Mouse (Mus musculus) forebrain, embryonic 15.5 days (tissue): ENCODE data around the gene Nfic. TPM values are rescaled to one million over a fixed set of nuclear protein-coding genes. Genes with fewer than 3 reads are reported as not detected.
"Not testable (repeated sequence)": the region's sequence is repeated elsewhere in the genome, so short reads cannot be mapped to it uniquely, and the experiment has no call there.

Experiments used
- ATAC-seq: fragments of 200-750 bp; cut with Nextera tagmentation; replicated peaks from 2 replicates; pipeline ENCODE4 v1.8.0; 2017; ENCODE audit warnings: mild to moderate bottlenecking, moderate TSS enrichment, moderate library complexity
- H3K27ac ChIP-seq: fragments of 300-500 bp; sonication (generic); replicated peaks from 2 replicates; pipeline ENCODE4 v1.5.1; 2015; ENCODE audit warnings: mild to moderate bottlenecking, inconsistent platforms
- H3K27me3 ChIP-seq: fragments of 300-500 bp; sonication (generic); 2 replicates; pipeline ENCODE4 v1.6.1; 2015; ENCODE audit warnings: inconsistent platforms
- H3K36me3 ChIP-seq: fragments of 300-500 bp; sonication (generic); 2 replicates; pipeline ENCODE4 v1.6.1; 2015; ENCODE audit warnings: mild to moderate bottlenecking, inconsistent platforms
- H3K4me1 ChIP-seq: fragments of 300-500 bp; sonication (generic); 2 replicates; pipeline ENCODE4 v1.6.1; 2015; ENCODE audit warnings: inconsistent platforms
- H3K4me2 ChIP-seq: fragments of 300-500 bp; sonication (generic); replicated peaks from 2 replicates; pipeline ENCODE4 v1.6.1; 2015; ENCODE audit warnings: mild to moderate bottlenecking, inconsistent platforms
- H3K4me3 ChIP-seq: fragments of 300-500 bp; sonication (generic); 2 replicates; pipeline ENCODE4 v1.5.1; 2015; ENCODE audit warnings: mild to moderate bottlenecking, inconsistent platforms
- H3K9ac ChIP-seq: fragments of 300-500 bp; sonication (generic); replicated peaks from 2 replicates; pipeline ENCODE4 v1.6.1; 2015; ENCODE audit warnings: mild to moderate bottlenecking, inconsistent platforms
- H3K9me3 ChIP-seq: fragments of 300-500 bp; sonication (generic); 2 replicates; pipeline ENCODE4 v1.6.1; 2016; ENCODE audit warnings: inconsistent platforms
- WGBS: fragments of 180-500 bp; shearing (Covaris S2); methylation state at CpG from one replicate; pipeline ENCODE4 v1.1.7; 2015; ENCODE audit warnings: mixed read lengths; 5-methylcytosine and 5-hydroxymethylcytosine counted together
- polyA plus RNA-seq: library from polyadenylated mRNA; unstranded; fragments of >200 nt; fragmentation: Nextera tagmentation; extraction: Ambion mirVana; gene quantifications from 2 replicates; pipeline ENCODE4 v1.2.1, GENCODE M21; 2015

The Nfic gene
- polyA plus RNA-seq, 1 experiment from 2014 or later, result 24.2 TPM

- H3K4me1 ChIP-seq, result no peaks in the 10 kb centered on the region
- H3K36me3 ChIP-seq, result no peaks in the 10 kb centered on the region
- no peak for ATAC-seq
- 83% methylated on average over 2 of the region's 2 CpGs for WGBS
- no peak overlapping the region for H3K27ac ChIP-seq
- peaks cover 58% of the 10 kb centered on the region for H3K27me3 ChIP-seq
- H3K9ac ChIP-seq, result no peak overlapping the region
- H3K9me3 ChIP-seq, result no peaks in the 10 kb centered on the region
- H3K4me2 ChIP-seq, result no peak overlapping the region
- H3K4me3 ChIP-seq, result no peak overlapping the region
Measured at GRCm38 (mm10) chr10:81454106-81454505, 1.3 kb downstream of the Nfic start.

- 3% methylated on average over 14 of the region's 14 CpGs for WGBS
- no peaks in the 10 kb centered on the region for H3K4me1 ChIP-seq
- H3K4me3 ChIP-seq, result no peak overlapping the region
- no peak overlapping the region for H3K9ac ChIP-seq
- H3K4me2 ChIP-seq, result no peak overlapping the region
- no peaks in the 10 kb centered on the region for H3K9me3 ChIP-seq
- H3K27me3 ChIP-seq, result peaks cover 58% of the 10 kb centered on the region
- no peaks in the 10 kb centered on the region for H3K36me3 ChIP-seq
- H3K27ac ChIP-seq, result no peak overlapping the region
- no peak for ATAC-seq
Measured at GRCm38 (mm10) chr10:81452947-81453288, 2.5 kb downstream of the Nfic start.

GRCm38 (mm10) chr10:81452237-81452946 lies 3.0 kb downstream of the Nfic start:
- peaks cover 58% of the 10 kb centered on the region for H3K27me3 ChIP-seq
- WGBS, result 10% methylated on average over 36 of the region's 36 CpGs
- H3K27ac ChIP-seq, result no peak overlapping the region
- no peak overlapping the region for H3K4me3 ChIP-seq
- H3K36me3 ChIP-seq, result no peaks in the 10 kb centered on the region
- H3K9ac ChIP-seq, result no peak overlapping the region
- no peak for ATAC-seq
- no peak overlapping the region for H3K4me2 ChIP-seq
- no peaks in the 10 kb centered on the region for H3K4me1 ChIP-seq
- no peaks in the 10 kb centered on the region for H3K9me3 ChIP-seq

- no peak overlapping the region for H3K4me3 ChIP-seq
- ATAC-seq, result no peak
- WGBS, result 72% methylated on average over 6 of the region's 6 CpGs
- H3K27ac ChIP-seq, result no peak overlapping the region
- peaks cover 50% of the 10 kb centered on the region for H3K27me3 ChIP-seq
- no peaks in the 10 kb centered on the region for H3K9me3 ChIP-seq
- no peaks in the 10 kb centered on the region for H3K36me3 ChIP-seq
- no peak overlapping the region for H3K4me2 ChIP-seq
- no peaks in the 10 kb centered on the region for H3K4me1 ChIP-seq
- H3K9ac ChIP-seq, result no peak overlapping the region
Measured at GRCm38 (mm10) chr10:81451365-81451745, 4.1 kb downstream of the Nfic start.

- Histone ChIP-seq H3K9ac (no peak overlapping the region), H3K27me3 (peaks cover 48% of the 10 kb centered on the region), H3K36me3 (no peaks in the 10 kb centered on the region)
Measured at GRCm38 (mm10) chr10:81450641-81451364, 4.6 kb downstream of the Nfic start.

GRCm38 (mm10) chr10:81450140-81450539 lies 5.3 kb downstream of the Nfic start:
- no peak overlapping the region for H3K9ac ChIP-seq
- no peaks in the 10 kb centered on the region for H3K9me3 ChIP-seq
- H3K27ac ChIP-seq, result no peak overlapping the region
- ATAC-seq, result peak; percentile 77
- no peak overlapping the region for H3K4me3 ChIP-seq
- H3K4me1 ChIP-seq, result no peaks in the 10 kb centered on the region
- no peaks in the 10 kb centered on the region for H3K36me3 ChIP-seq
- no peak overlapping the region for H3K4me2 ChIP-seq
- H3K27me3 ChIP-seq, result peaks cover 45% of the 10 kb centered on the region
- WGBS, result under 1% methylated on average over 7 of the region's 7 CpGs

More at GRCm38 (mm10) chr10:81450641-81451364, 4.6 kb downstream of the Nfic start:
- WGBS, result 61% methylated on average over 9 of the region's 9 CpGs
- Histone ChIP-seq H3K27ac (no peak overlapping the region), H3K4me2 (no peak overlapping the region), H3K9me3 (no peaks in the 10 kb centered on the region), H3K4me3 (no peak overlapping the region), H3K4me1 (no peaks in the 10 kb centered on the region)
- ATAC-seq, result no peak

- not testable (repeated sequence) for H3K4me2 ChIP-seq, H3K36me3 ChIP-seq, H3K4me1 ChIP-seq, H3K9ac ChIP-seq, H3K9me3 ChIP-seq, H3K27ac ChIP-seq, H3K4me3 ChIP-seq, H3K27me3 ChIP-seq, ATAC-seq
- 34% methylated on average over 2 of the region's 2 CpGs for WGBS
Measured at GRCm38 (mm10) chr10:81445516-81445915, 9.9 kb downstream of the Nfic start.

GRCm38 (mm10) chr10:81441019-81441418 lies 14.4 kb downstream of the Nfic start:
- H3K4me1 ChIP-seq, result peaks cover under 1% of the 10 kb centered on the region; the same call in 1 of the 2 replicates
- H3K9me3 ChIP-seq, result no peaks in the 10 kb centered on the region
- no peak overlapping the region for H3K4me2 ChIP-seq
- no peak overlapping the region for H3K27ac ChIP-seq
- no peak overlapping the region for H3K4me3 ChIP-seq
- ATAC-seq, result no peak
- H3K9ac ChIP-seq, result no peak overlapping the region
- H3K36me3 ChIP-seq, result no peaks in the 10 kb centered on the region
- peaks cover 9% of the 10 kb centered on the region; the same call in 1 of the 2 replicates for H3K27me3 ChIP-seq

- peak overlapping the region; percentile 81 for H3K27ac ChIP-seq
- ATAC-seq, result no peak
- no peak overlapping the region for H3K4me2 ChIP-seq
- WGBS, result 41% methylated on average over 3 of the region's 3 CpGs
- no peak overlapping the region for H3K4me3 ChIP-seq
- no peaks in the 10 kb centered on the region for H3K36me3 ChIP-seq
- H3K27me3 ChIP-seq, result no peaks in the 10 kb centered on the region
- H3K9ac ChIP-seq, result peak overlapping the region; percentile 8; the same call in 1 of the 2 replicates
- no peaks in the 10 kb centered on the region for H3K9me3 ChIP-seq
- H3K4me1 ChIP-seq, result peaks cover 40% of the 10 kb centered on the region
Measured at GRCm38 (mm10) chr10:81435436-81435835, 20.0 kb downstream of the Nfic start.

GRCm38 (mm10) chr10:81434361-81435263 lies 20.8 kb downstream of the Nfic start:
- 63% methylated on average over 15 of the region's 15 CpGs for WGBS

GRCm38 (mm10) chr10:81433541-81434289 lies 21.7 kb downstream of the Nfic start:
- no peak overlapping the region for H3K9ac ChIP-seq
- no peak for ATAC-seq
- 72% methylated on average over 26 of the region's 26 CpGs for WGBS
- H3K4me2 ChIP-seq, result no peak overlapping the region
- no peak overlapping the region for H3K4me3 ChIP-seq
- H3K9me3 ChIP-seq, result no peaks in the 10 kb centered on the region
- peaks cover 50% of the 10 kb centered on the region for H3K4me1 ChIP-seq
- H3K27ac ChIP-seq, result peak overlapping the region; percentile 47; the same call in 1 of the 2 replicates
- H3K27me3 ChIP-seq, result no peaks in the 10 kb centered on the region
- H3K36me3 ChIP-seq, result no peaks in the 10 kb centered on the region

More at GRCm38 (mm10) chr10:81434361-81435263, 20.8 kb downstream of the Nfic start:
- H3K9ac ChIP-seq, result no peak overlapping the region; the same call in 1 of the 2 replicates
- H3K4me1 ChIP-seq, result peaks cover 43% of the 10 kb centered on the region
- no peak overlapping the region for H3K4me3 ChIP-seq
- no peaks in the 10 kb centered on the region for H3K36me3 ChIP-seq
- no peak overlapping the region for H3K4me2 ChIP-seq
- no peaks in the 10 kb centered on the region for H3K27me3 ChIP-seq
- no peak for ATAC-seq
- peak overlapping the region; percentile 81 for H3K27ac ChIP-seq
- H3K9me3 ChIP-seq, result no peaks in the 10 kb centered on the region
